Mouse (Mus musculus) adrenal gland, postnatal 36 days (tissue): Measurements from ENCODE around the gene Was. TPM values are rescaled to one million over a fixed set of nuclear protein-coding genes. Genes with fewer than 3 reads are reported as not detected.
"Not testable (repeated sequence)": the region's sequence is repeated elsewhere in the genome, so short reads cannot be mapped to it uniquely, and the experiment has no call there.

Experiments used
- DNase-seq, 2 experiments: peaks; one replicate each; pipeline ENCODE4 v3.0.0; 2021; ENCODE audit warnings: mixed read lengths in 1 of 2
- total RNA-seq, 2 experiments: library from RNA; stranded (reverse); gene quantifications; 2 replicates each; pipeline ENCODE4 v1.2.3; 2021

Was gene
- total RNA-seq, 2 experiments from 2014 or later: 1.7 to 2.3 TPM

GRCm38 (mm10) chrX:8074430-8075014 is 15.8 kb downstream of the Was start, which contains the start of gene Suv39h1:
TSS of gene Suv39h1 (minus strand) at chrX:8074760.
- DNase-seq: peak; percentile 93 to 94

DNA sequence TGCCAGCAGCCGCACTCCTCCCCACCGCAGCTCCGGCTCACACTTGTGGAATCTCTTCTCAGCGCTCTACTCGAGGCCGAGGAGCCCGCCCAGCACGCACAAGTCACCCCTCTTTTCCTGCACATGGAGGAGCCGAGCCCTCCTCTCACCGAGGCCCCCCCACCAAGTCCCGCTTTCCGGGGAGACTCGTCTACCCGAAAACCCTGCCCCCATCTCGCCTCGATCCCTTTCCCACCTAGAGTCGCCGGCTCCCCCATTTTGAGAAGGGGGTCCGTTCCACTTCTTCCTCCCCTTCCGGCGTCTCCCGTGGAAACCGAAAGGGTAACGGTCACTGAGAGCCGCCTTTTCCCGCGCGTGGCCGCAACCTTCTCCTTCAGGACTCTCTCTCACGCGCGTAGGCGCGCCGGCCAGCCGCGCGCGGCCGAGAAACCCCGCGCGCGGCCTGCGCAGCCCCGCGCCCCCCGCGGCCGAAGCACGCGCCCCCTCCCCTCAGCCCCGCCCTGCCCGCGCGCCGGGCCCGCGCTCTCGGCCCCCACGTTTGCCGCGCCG is 16.3 kb downstream of the Was start:
- DNase-seq: peak; percentile 36 to 42

- DNase-seq: no peak
These were observed 21.1 kb downstream of the Was start for GRCm38 (mm10) chrX:8069166-8069565.

GRCm38 (mm10) chrX:8051044-8051781 is 39.1 kb downstream of the Was start:
- not testable (repeated sequence) for DNase-seq

DNA sequence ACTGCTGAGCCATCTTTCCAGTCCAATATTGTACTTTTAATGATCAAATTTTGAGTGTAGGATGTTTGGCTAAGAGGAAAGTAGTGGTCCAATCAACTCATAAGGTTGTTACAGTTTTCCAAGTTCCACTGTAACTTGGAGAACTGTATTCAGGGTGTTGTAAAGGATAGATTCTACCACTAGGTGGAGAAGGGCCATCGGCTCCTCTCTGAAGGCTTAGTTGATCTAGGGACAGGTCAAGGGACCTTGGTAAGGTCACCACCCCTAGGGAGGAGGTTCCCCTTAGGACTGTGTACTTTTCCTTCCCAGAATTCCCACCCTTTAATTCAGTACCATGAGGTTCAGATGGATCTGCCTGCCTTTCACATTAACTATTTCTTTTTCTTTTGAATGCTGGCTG is 57.3 kb downstream of the Was start:
- DNase-seq: no peak

Other genes with a start within 250 kb of the Was start
- 10 to 100 TPM; 59.0 to 63.3 TPM for gene Otud5, start 249.1 kb downstream of the Was start, total RNA-seq
- gene Pim2, start 212.2 kb downstream of the Was start, total RNA-seq: 1 to 10 TPM; 8.5 to 9.0 TPM
- gene Slc35a2, start 206.5 kb downstream of the Was start, total RNA-seq: 10 to 100 TPM; 38.6 to 43.9 TPM
- gene Pqbp1, start 191.2 kb downstream of the Was start, total RNA-seq: 100 to 1,000 TPM; 120 to 121 TPM
- gene Timm17b, start 191.1 kb downstream of the Was start, total RNA-seq: 100 to 1,000 TPM; 113 to 126 TPM
- not detected for gene Gm10491, start 182.7 kb downstream of the Was start, total RNA-seq
- not detected for gene Gm10490, start 181.0 kb downstream of the Was start, total RNA-seq
- gene Pcsk1n, start 170.7 kb downstream of the Was start, total RNA-seq: 10 to 100 TPM; 28.0 to 39.7 TPM
- gene Eras, start 161.9 kb downstream of the Was start, total RNA-seq: not detected
- 10 to 100 TPM; 16.5 to 17.3 TPM for gene Hdac6, start 142.6 kb downstream of the Was start, total RNA-seq
- under 1 TPM in 1 of 2 experiments, not detected in 1; 0.26 TPM for gene Gata1, start 112.4 kb downstream of the Was start, total RNA-seq
- not detected for gene Glod5, start 72.0 kb downstream of the Was start, total RNA-seq
- gene Suv39h1, start 15.7 kb downstream of the Was start, total RNA-seq: 10 to 100 TPM; 11.0 to 15.1 TPM
- 10 to 100 TPM; 63.2 to 64.0 TPM for gene Wdr13, start 42.4 kb upstream of the Was start, total RNA-seq
- 100 to 1,000 TPM in 1 of 2 experiments, 10 to 100 TPM in 1; 97.4 to 129 TPM for gene Rbm3, start 55.4 kb upstream of the Was start, total RNA-seq
- 1 to 10 TPM; 7.7 to 8.0 TPM for gene Tbc1d25, start 85.7 kb upstream of the Was start, total RNA-seq
- 10 to 100 TPM; 57.2 to 94.7 TPM for gene Ebp, start 103.0 kb upstream of the Was start, total RNA-seq
- gene Porcn, start 116.0 kb upstream of the Was start, total RNA-seq: 1 to 10 TPM; 6.8 to 7.9 TPM
- gene Ftsj1, start 161.9 kb upstream of the Was start, total RNA-seq: 10 to 100 TPM; 20.6 to 28.8 TPM
- not detected for gene Slc38a5, start 180.6 kb upstream of the Was start, total RNA-seq
- not detected for gene Ssxb10, start 236.9 kb upstream of the Was start, total RNA-seq